ENCODE assay signal across 9 mouse cellular contexts in genomic region chr6:50526597-50527024, GRCm38 (mm10). TPM values are rescaled to one million over a fixed set of nuclear protein-coding genes. Genes with fewer than 3 reads are reported as not detected.
DNase-seq lines count a peak whose midpoint lies in the region; ATAC-seq lines count a peak whose summit lies in the region.
"Had no signal": no experiment of that assay in that cellular context is flagged by ENCODE, and none has a peak within 500 bp of the region (broad histone marks: within the 10 kb centered on the region; RNA-seq: fewer than 3 reads in every experiment).

No protein-coding gene starts in this region.

- H3K4me1 ChIP-seq in forebrain, embryonic 11.5 days (replicated peaks; ENCODE audit: control insufficient read depth, insufficient read depth, low read length), result no peaks in the 10 kb centered on the region
- H3K4me1 ChIP-seq in forebrain, embryonic 13.5 days, result no peaks in the 10 kb centered on the region

- 35% methylated on average over 7 of the region's 7 CpGs for WGBS in forebrain, embryonic 11.5 days
- WGBS in forebrain, embryonic 13.5 days, result 30% methylated on average over 7 of the region's 7 CpGs

- no peak overlapping the region for H3K9ac ChIP-seq in forebrain, embryonic 11.5 days (ENCODE audit: low read length)
- no peak overlapping the region for H3K9ac ChIP-seq in forebrain, embryonic 13.5 days

- peak; percentile 69 for DNase-seq in forebrain, embryonic 11.5 days (ENCODE audit: low spot score)
- DNase-seq in R1 (ENCODE audit: low read depth, low spot score), result peak; percentile 80
- DNase-seq in cerebellum, postnatal 10 days, result peak; percentile 84 to 88
- DNase-seq in gastrocnemius, postnatal 10 days, result peak; percentile 69
- peak; percentile 72 to 89 for DNase-seq in kidney, postnatal 36 days
- peak; percentile 72 for DNase-seq in lung, postnatal 10 days
- DNase-seq in right cerebral cortex, postnatal 10 days (ENCODE audit: low spot score in 2 of 2), result peak; percentile 80 to 87

- no peak overlapping the region for H3K4me2 ChIP-seq in forebrain, embryonic 11.5 days (ENCODE audit: low read depth, low read length, severe bottlenecking)
- no peak overlapping the region for H3K4me2 ChIP-seq in forebrain, embryonic 13.5 days

- H3K9me3 ChIP-seq in forebrain, embryonic 11.5 days (ENCODE audit: control insufficient read depth, low read length), result no peaks in the 10 kb centered on the region
- H3K9me3 ChIP-seq in forebrain, embryonic 13.5 days (replicated peaks), result no peaks in the 10 kb centered on the region

- no peak overlapping the region for H3K27ac ChIP-seq in forebrain, embryonic 11.5 days (ENCODE audit: low read depth, low read length)
- H3K27ac ChIP-seq in forebrain, embryonic 13.5 days, result no peak overlapping the region
- H3K27ac ChIP-seq: macrophage had no signal

- H3K27me3 ChIP-seq in forebrain, embryonic 11.5 days (ENCODE audit: control insufficient read depth, insufficient read depth, low read length), result no peaks in the 10 kb centered on the region
- H3K27me3 ChIP-seq in forebrain, embryonic 13.5 days, result no peaks in the 10 kb centered on the region

- no peak for ATAC-seq in forebrain, embryonic 11.5 days (replicated peaks; ENCODE audit: low FRiP score)
- ATAC-seq in forebrain, embryonic 13.5 days, result no peak

- H3K36me3 ChIP-seq in forebrain, embryonic 11.5 days (ENCODE audit: control insufficient read depth, insufficient read depth, low read length), result no peaks in the 10 kb centered on the region
- no peaks in the 10 kb centered on the region for H3K36me3 ChIP-seq in forebrain, embryonic 13.5 days (ENCODE audit: poor library complexity, severe bottlenecking)

- H3K4me3 ChIP-seq in forebrain, embryonic 11.5 days (ENCODE audit: low read depth, low read length), result no peak overlapping the region
- H3K4me3 ChIP-seq in forebrain, embryonic 13.5 days, result no peak overlapping the region

RNA-seq across cellular contexts. Expression of gene Cycs, which starts 39.7 kb away (rescaled TPM):
- polyA plus RNA-seq in forebrain, embryonic 11.5 days (2014; fragmentation: Nextera tagmentation; extraction: Ambion mirVana), result 63.2 and 70.0 TPM in 2 replicates
- 70.1 and 78.9 TPM in 2 replicates for polyA plus RNA-seq in forebrain, embryonic 13.5 days (2015; fragmentation: Nextera tagmentation; extraction: Ambion mirVana)
- total RNA-seq in gastrocnemius, postnatal 10 days (2021), result 10 to 100 TPM; 77.5 to 85.0 TPM
